Mouse (Mus musculus): ENCODE measurements around the gene Lactb.

DNA sequence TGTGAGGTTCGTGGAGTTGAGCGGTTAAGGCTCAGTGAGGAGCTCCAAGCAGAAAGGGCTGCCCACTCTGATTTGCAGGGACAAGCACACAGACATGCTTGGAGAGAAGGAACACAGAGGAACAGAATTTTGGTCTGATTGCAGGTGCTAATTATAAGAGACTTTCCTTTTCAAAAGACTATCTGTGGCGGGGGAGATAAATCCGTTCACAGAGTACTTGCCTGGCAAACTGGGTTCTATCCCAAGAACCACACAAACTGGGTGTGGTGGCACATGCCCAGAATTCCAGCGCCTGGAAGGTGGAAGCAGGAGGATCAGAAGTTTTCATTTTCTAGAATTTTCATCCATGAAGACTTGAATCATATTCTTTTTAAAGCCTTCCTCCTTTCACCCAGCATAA lies 1.8 kb upstream of the Lactb start:
- TF ChIP-seq CTCF (IDR thresholded peaks at IDR 0.05; ENCODE audit: extremely low read depth, insufficient read length, insufficient replicate concordance, low read depth, low read length) (no peak), POLR2A (IDR thresholded peaks at IDR 0.05; ENCODE audit: low read depth, low read length) (no peak)

All from small intestine, adult 2 months (tissue).